Mouse (Mus musculus) embryo, embryonic 10.5 days (tissue): ENCODE results near the gene Mettl7a3.
"Not testable (repeated sequence)": the region's sequence is repeated elsewhere in the genome, so short reads cannot be mapped to it uniquely, and the experiment has no call there.

Experiments used
- DNase-seq: peaks from one replicate; pipeline ENCODE4 v3.0.0-alpha.2; 2015; ENCODE audit warnings: low spot score

Mettl7a3 gene

GRCm38 (mm10) chr15:100334629-100335028 lies at the start of gene Mettl7a3:
Mettl7a3 (plus strand) TSS chr15:100334929.
- DNase-seq, result no peak

GRCm38 (mm10) chr15:100288980-100289379 lies 45.7 kb upstream of the Mettl7a3 start:
- DNase-seq, result no peak

DNA sequence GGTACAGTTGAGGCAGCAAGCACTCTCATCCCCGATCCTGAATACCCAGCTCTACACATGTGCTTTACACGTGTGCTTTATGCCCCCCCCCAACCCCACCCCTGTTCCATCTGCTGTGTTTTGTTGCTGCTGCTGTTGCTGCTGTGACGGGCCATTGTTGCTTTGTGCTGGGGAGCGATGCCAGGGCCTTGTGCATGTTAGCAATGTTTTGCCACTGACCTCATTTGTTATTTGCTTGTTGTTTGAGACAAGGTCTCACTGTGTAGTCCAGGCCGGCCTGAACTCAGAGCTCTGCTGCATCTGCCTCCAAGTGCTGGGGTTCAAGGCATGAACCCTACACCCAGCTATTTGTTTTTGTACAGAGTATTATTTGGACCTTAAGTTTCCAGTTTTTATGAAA lies 43.9 kb upstream of the Mettl7a3 start:
- DNase-seq, result no peak

DNA sequence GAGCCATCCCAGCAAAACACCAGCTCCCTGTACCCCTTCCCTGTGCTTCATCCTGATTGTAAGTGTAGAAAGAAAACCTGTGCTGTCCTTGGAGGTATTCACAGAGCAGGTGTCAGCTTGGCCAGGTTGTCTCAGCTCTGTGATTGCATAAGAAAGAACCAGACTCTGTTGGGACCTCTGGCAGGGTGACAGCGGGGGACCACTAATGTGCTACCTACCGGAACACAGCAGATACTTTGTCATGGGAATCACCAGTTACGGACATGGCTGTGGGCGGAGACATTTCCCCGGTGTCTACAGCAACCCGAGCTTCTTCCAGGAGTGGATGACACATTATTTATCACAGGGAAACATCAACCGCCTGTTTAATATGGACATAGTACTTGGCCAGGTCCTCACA lies 42.4 kb upstream of the Mettl7a3 start:
- DNase-seq, result no peak

DNA sequence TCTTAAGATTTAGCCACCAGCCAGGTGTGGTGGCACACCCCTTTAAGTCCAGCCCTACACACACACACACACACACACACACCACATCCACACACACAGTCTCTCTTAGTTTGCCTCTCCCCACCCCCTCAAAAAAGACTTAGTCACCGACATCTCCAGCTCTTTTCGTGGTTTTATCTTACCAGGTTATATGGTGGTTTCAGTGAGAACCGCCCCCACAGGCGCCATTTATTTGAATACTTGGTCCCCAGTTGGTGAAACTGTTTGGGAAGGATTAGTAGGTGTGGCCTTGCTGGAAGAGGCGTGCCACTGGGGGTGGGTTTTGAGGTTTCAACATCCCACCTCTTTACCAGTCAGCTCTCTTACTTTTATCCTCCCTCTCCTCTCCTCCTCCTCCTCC lies 36.9 kb upstream of the Mettl7a3 start:
- no peak for DNase-seq

GRCm38 (mm10) chr15:100300499-100300898 lies 34.2 kb upstream of the Mettl7a3 start:
- DNase-seq, result no peak

GRCm38 (mm10) chr15:100301556-100301955 lies 33.2 kb upstream of the Mettl7a3 start:
- DNase-seq, result no peak

DNA sequence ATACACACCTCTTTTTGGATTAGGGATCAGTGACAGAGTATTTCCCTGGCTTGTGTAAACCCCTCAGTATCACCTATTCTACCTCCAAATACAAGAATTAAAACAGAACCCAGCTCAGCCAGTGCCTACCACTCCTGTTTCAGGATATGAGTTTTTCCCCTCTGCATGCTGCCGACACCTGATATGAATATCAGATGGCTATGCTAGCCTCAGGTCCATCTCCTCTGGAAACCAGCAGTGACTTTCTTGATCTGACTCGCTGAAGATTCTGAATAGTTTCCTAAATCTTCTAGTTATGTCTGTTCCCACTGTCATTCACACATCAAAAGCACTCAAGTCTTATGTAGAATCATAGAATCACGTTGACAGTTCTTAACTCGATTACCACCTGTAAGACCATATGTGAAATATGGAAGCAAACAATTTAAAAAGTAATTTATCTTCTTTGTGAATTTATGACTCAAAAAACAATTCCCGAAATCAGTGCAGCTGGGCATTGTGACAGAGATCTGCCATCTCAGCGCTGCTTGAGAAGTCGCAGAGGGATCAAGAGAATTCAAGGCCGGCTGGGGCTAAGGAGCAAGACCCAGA lies 31.2 kb upstream of the Mettl7a3 start:
- DNase-seq, result no peak

DNA sequence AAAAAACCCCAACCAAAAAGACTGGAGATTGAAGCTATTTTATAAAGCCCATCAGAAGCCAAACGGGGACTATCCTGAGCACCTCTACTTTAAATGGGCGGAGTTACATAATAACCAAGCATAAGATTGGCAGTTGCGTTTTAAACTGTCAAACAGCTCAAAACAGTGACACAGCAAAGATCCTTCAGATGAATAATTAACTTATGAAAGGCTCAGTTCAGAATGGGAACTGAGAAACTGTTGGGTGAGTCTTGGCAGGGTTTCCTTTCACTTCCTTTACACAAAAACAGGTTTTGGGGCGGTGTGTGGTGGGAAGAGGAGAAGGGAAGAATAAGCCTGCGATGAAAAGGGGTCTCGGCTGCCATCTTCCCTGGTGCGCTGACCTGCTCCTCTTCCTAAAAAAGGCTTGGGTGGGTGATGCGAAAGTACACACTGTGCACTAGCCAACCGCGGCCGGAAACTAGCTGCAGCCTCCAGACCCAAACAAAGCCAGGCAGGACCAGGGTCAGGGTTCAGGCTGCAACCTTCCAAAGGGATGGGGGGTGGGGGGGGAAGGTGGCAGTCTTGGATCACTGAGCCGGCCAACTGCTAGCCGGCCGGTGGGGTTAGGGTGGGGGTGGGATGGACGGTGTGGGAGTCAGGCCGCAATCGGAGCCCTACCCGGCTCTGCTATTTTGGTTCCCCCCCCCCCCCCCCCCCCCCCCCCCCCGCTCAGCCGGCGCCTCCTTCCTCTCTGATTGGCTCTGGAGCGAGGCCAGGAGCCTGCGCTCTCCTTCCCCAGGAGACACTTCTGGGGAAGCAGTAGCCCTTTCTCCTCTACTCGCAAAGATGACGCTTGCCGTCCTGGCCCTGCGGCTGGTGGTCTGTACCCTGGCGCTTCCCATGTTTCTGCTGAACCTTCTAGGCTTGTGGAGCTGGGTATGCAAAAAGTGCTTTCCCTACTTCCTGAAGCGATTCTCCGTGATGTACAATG lies 30.4 kb upstream of the Mettl7a3 start, which contains the start of gene Mettl7a1:
Gene Mettl7a1, plus strand, starts transcription at position 122 of the 973 bp plus-strand sequence.
- DNase-seq, result peak; percentile 79

DNA sequence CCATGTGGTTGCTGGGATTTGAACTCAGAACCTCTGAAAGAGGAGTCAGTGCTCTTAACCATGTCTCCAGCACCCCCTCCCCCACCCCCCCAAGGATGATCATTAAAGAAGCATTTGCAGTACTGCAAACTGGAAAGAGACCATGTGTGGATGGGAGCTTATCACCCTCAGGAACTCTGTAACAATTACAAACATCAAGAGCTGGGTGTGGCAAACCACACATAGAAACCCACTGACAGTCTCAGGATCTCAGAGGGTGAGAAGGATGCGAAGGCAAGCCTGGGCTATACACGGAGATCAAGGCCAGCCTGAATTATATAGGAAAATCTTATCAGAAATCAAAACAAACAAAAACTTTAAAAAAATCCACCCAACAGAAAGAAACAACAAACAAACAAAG lies 28.5 kb upstream of the Mettl7a3 start:
- DNase-seq, result no peak

DNA sequence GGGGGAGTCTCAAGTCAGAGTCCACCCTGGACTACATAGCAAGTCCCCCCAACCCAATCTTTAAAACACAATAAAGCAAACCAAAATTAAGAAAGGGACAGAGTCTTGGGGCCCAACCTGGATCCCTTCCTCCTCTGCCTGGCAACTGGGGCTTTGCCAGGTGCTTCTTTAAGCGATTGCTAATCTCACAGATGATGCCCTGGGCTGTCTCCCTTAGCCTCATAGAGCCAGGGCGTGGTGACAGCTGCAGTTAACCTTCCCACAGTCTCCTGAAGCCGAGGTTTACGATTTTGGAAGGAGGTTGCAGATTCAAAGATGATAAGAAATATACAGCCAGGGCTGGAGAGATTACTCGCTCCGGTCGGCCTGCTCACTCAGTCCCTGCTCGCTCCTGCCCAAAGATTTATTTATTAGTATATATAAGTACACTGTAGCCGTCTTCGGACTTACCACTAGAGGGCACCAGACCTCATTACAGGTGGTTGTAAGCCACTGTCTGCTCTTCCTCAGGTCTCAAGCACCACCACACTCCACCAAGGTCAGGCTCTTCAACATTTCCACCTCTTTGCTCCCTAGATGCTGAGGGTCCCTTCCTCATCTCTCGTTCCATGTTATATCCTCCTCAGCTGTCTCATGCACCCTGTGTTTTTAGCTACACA lies 27.2 kb upstream of the Mettl7a3 start:
- peak; percentile 67 for DNase-seq

- DNase-seq, result no peak
Observed at GRCm38 (mm10) chr15:100312346-100312745, 22.4 kb upstream of the Mettl7a3 start.

DNA sequence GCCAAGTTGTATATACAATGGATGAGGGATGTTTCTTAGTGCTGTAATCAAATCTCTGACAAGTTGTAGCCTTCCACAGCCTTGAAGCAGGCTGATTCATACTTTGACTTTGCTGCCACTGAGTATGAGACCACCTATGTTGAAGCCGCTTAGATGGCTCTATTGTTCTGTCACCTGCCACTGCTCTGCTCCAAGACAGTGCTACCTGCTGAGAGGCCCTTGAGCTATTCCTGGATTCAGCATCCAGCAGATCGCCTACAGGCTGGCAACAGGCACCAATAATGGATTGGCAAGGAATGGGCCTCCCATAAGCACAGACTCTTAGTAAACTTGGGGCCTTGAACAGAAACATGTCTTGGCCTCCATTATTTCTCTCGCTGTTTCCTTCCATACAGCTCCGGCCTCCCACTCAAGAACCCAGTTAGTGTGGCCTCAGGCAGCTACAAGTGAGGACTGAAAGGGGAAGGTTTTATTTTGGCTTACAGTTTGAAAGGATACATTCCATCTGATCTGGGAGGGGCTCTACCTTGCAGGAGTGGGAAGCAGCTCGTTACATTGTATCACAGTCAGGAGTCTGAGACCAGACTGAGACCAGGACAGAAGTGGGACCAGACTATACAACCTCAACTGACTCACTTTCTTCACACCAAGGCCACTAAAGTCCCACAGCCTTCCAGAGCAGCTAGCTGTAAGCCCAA lies 20.1 kb upstream of the Mettl7a3 start:
- DNase-seq, result no peak

DNA sequence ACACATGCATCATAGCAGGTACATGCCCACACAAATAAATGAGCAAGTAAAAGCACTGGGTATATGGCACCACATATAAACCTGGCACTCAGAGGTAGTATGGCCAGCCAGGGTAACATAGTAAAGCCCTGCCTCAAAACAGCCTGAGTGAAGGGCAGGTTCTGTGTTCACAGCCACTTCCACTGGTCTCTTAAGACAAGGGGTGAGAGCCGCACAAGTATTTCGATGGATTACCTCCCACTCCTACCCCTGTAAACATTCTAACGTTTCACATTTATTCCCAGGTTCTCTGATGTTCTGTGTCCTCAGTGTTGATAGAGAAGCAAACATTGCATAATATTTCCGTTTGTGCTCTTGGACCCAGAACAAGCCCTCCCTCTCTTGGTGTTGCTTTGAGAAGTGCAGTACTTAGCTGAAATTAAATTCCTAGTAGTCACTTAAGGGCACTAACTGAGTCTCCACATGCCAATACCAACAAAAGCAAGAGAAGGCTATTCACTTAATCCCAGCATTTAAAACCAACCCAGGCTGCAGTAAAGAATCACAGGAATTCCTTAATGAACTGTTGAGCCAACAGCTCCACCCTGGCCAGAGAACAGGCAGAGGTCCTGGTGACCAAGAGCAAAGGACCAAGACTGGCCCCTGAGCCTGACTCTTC lies 16.6 kb upstream of the Mettl7a3 start:
- DNase-seq, result not testable (repeated sequence)

DNA sequence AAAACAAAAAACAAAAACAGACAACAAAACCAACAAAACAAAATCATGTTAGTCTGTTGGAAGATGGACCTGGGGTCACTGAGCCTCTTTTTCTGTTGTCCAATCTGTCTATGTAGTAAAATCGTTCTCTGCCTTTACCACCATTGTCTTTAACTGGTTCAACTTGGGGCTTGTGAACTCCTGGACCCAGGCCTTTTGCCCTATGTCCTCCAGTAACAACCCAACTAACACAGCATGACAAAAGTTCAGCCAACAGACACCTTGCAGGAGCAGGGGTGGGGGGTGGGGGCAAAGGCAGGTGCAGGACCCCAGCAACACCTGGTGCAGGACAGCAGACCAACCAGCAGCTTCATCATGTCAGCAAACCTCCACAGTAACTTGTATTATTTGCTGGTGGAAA lies 14.8 kb upstream of the Mettl7a3 start:
- no peak for DNase-seq

DNA sequence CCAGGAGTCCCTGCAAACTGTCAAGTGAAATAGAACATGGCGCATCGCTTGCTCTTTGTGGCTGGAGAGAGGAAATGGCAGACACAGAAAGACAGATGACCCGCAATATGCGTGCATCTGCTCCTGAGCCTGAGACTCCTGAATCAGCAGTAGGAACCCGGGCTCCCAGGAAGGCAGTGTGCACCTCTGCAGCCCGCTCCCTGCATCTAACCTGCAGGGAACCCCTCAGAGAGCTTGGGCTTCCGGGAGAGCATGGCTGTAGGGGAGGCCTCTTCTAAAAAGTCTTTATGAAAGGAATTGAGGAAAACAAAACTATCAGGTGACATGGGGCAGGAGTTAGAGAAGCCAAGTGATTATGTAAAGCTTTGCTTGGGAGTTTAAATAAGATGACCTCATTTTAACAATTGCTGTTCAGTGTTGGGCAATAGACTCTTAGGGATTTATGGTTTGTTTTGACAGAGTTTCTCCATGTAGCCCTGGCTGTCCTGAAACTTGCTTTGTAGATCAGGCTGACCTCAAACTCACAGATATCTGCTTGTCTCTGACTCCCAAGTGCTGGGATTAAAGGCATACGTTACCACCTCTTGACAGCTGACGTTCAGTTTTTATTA lies 14.3 kb upstream of the Mettl7a3 start:
- DNase-seq, result no peak

DNA sequence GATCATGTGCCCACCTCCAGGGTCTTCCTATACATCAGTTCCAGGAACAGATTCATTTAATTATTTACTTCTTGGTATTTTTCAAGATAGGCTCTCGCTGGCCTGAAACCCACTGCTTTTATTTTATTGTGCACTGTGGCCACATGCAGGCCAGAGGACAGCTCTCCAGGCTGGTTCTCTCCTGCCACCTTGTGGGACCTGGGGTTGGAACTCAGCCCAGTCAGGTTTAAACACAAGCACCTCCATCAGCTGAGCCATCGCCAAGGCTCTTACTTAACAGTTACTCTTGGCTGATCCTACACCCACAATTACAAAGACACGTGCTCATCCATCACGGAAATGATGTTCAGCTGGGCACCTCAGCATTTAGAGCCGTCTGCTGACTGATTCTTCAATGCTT lies 13.6 kb upstream of the Mettl7a3 start:
- DNase-seq, result peak; percentile 32

DNA sequence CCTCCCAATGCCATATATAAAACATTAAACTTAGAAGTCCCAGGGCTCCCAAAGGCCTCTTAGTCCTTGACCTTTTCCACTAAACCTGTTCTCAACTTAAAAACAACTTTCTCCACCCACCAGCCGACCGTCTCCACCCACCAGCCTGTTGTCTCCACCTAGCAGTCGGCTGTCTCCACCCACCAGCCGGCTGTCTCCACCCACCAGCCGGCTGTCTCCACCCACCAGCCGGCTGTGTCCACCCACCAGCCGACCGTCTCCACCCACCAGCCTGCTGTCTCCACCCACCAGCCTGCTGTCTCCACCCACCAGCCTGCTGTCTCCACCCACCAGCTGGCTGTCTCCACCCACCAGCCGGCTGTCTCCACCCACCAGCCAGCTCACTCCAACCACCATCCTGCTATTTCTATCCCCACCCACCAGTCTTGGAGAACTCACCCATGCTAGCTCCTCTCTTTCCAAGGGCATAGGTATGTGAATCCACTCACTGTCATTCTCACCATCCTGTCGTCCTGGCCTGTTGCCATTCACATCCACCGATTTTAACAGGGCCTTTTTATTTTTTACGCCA lies 10.6 kb upstream of the Mettl7a3 start:
- no peak for DNase-seq

DNA sequence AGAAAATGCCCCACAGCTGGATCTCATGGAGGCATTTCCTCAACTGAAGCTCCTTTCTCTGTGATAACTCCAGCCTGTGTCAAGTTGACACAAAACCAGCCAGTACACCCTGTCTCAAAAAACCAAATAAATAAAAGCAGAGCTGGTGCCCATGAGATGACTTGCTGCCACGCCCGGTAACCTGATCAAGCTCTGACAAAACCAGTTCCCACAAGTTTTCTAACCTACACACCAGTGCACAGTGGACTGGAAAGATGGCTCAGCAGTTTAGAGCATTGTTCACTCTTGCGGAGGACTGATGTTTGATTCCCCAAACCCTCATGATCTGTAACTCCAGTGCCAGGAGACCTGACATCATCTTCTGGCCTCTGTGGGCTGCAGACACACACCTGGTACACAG lies 9.5 kb upstream of the Mettl7a3 start:
- no peak for DNase-seq

GRCm38 (mm10) chr15:100328089-100328488 lies 6.6 kb upstream of the Mettl7a3 start:
- not testable (repeated sequence) for DNase-seq

GRCm38 (mm10) chr15:100329336-100329735 lies 5.4 kb upstream of the Mettl7a3 start:
- DNase-seq, result not testable (repeated sequence)
